Mouse (Mus musculus): Measurements from ENCODE around the gene Nop53. TPM values are rescaled to one million over a fixed set of nuclear protein-coding genes. Genes with fewer than 3 reads are reported as not detected.

The Nop53 gene
- polyA plus RNA-seq, 1 experiment from 2014 or later = 189 TPM

- Histone ChIP-seq H3K9ac (ENCODE audit: low read length) (no peak overlapping the region), H3K4me3 (ENCODE audit: low read length) (no peak overlapping the region), H3K27ac (ENCODE audit: low read length) (no peak overlapping the region), H3K9me3 (ENCODE audit: control insufficient read depth, low read length) (no peaks in the 10 kb centered on the region), H3K4me2 (ENCODE audit: low read depth, low read length) (no peak overlapping the region), H3K27me3 (ENCODE audit: control insufficient read depth, insufficient read depth, low read depth, low read length) (no peaks in the 10 kb centered on the region), H3K36me3 (ENCODE audit: control insufficient read depth, insufficient read depth, low read length) (no peaks in the 10 kb centered on the region), H3K4me1 (replicated peaks; ENCODE audit: control insufficient read depth, insufficient read depth, low read length) (no peaks in the 10 kb centered on the region)
- WGBS = 72% methylated on average over 7 of the region's 7 CpGs
- ATAC-seq (ENCODE audit: low read depth) = no peak
These were observed 40.0 kb downstream of the Nop53 start for GRCm38 (mm10) chr7:15905861-15906260.

DNA sequence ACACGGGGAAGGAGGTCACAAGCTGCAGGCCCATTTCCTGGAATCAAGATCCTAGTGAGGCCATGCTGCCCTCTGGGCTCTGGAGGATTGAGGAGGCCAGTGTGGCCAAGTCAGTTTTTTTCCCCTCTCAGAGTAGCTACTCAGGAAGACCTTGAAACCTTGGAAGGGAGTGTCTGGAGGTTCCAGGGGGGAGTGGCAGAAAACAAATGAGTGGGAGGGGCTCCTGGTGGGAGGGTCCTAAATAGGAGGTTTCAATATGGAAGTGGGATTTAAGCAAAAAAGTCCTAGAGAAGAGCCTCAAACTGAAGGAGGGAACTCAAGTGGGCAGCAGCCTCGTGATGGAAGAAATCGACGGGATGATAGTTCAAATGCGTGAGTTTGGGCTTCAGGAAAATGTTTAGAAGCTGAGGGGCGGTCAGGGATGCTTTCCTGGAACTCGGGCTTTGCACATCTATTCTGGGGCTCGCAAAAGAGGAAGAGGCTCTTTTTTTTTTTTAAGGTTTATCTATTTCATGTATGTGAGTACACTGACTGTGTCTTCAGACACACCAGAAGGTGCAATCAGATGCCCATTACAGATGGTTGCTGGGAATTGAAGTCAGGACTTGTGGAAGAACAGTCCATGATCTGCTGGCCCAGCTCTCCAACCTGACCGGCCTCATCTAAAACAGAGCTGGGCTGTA, 44.4 kb downstream of the Nop53 start:
- no peak for ATAC-seq (ENCODE audit: low read depth)
- H3K9ac ChIP-seq (ENCODE audit: low read length) = no peak overlapping the region
- H3K9me3 ChIP-seq (ENCODE audit: control insufficient read depth, low read length) = no peaks in the 10 kb centered on the region
- H3K4me3 ChIP-seq (ENCODE audit: low read length) = no peak overlapping the region
- no peak overlapping the region for H3K4me2 ChIP-seq (ENCODE audit: low read depth, low read length)
- no peaks in the 10 kb centered on the region for H3K27me3 ChIP-seq (ENCODE audit: control insufficient read depth, insufficient read depth, low read depth, low read length)
- 68% methylated on average over 9 of the region's 9 CpGs for WGBS
- H3K36me3 ChIP-seq (ENCODE audit: control insufficient read depth, insufficient read depth, low read length) = no peaks in the 10 kb centered on the region
- no peak overlapping the region for H3K27ac ChIP-seq (ENCODE audit: low read length)
- H3K4me1 ChIP-seq (replicated peaks; ENCODE audit: control insufficient read depth, insufficient read depth, low read length) = no peaks in the 10 kb centered on the region

DNA sequence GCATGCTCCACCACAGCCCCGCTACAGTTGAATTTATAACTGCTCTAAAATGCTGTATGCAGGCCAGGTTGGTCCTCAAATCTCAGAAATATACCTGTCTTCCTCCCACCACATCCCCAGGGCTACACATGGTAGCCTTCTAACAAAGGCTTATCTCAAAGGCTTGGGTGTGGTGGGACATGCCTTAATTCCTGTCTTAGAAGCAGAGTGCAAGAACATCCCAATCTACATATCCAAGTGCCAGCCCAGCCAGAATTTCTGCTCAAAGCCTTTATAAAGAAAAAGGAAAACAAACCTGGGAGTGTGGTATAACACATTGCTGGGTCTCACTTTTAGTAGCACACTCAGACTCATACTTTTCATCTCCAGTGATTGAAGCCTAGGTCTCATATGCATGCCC, 51.6 kb downstream of the Nop53 start:
- Histone ChIP-seq H3K4me1 (replicated peaks; ENCODE audit: control insufficient read depth, insufficient read depth, low read length) (no peaks in the 10 kb centered on the region), H3K27me3 (ENCODE audit: control insufficient read depth, insufficient read depth, low read depth, low read length) (no peaks in the 10 kb centered on the region), H3K4me3 (ENCODE audit: low read length) (no peak overlapping the region), H3K9me3 (ENCODE audit: control insufficient read depth, low read length) (no peaks in the 10 kb centered on the region), H3K27ac (ENCODE audit: low read length) (no peak overlapping the region), H3K4me2 (ENCODE audit: low read depth, low read length) (no peak overlapping the region), H3K9ac (ENCODE audit: low read length) (no peak overlapping the region), H3K36me3 (ENCODE audit: control insufficient read depth, insufficient read depth, low read length) (no peaks in the 10 kb centered on the region)
- 77% methylated on average over 1 of the region's 1 CpGs for WGBS
- no peak for ATAC-seq (ENCODE audit: low read depth)

Other genes with a start within 250 kb of the Nop53 start
- gene Obox5, start 195.9 kb downstream of the Nop53 start, polyA plus RNA-seq (2015; fragmentation: Nextera tagmentation; extraction: Ambion mirVana) = not detected in 2 replicates
- gene Obox6, start 106.4 kb downstream of the Nop53 start, polyA plus RNA-seq (2015; fragmentation: Nextera tagmentation; extraction: Ambion mirVana) = not detected in 2 replicates
- not detected in 2 replicates for gene Crx, start 66.1 kb downstream of the Nop53 start, polyA plus RNA-seq (2015; fragmentation: Nextera tagmentation; extraction: Ambion mirVana)
- gene Crxos, start 63.5 kb downstream of the Nop53 start, polyA plus RNA-seq (2015; fragmentation: Nextera tagmentation; extraction: Ambion mirVana) = not detected in 2 replicates
- gene Selenow, start 23.7 kb downstream of the Nop53 start, polyA plus RNA-seq (2015; fragmentation: Nextera tagmentation; extraction: Ambion mirVana) = 755 and 791 TPM in 2 replicates
- 95.0 and 109 TPM in 2 replicates for gene Ehd2, start 21.5 kb upstream of the Nop53 start, polyA plus RNA-seq (2015; fragmentation: Nextera tagmentation; extraction: Ambion mirVana)
- gene Bicra, start 101.8 kb upstream of the Nop53 start, polyA plus RNA-seq (2015; fragmentation: Nextera tagmentation; extraction: Ambion mirVana) = 5.9 TPM in 2 replicates
- 0.06 TPM in 1 of 2 replicates, not detected in the other for gene Zfp541, start 115.7 kb upstream of the Nop53 start, polyA plus RNA-seq (2015; fragmentation: Nextera tagmentation; extraction: Ambion mirVana)
- gene Napa, start 152.4 kb upstream of the Nop53 start, polyA plus RNA-seq (2015; fragmentation: Nextera tagmentation; extraction: Ambion mirVana) = 167 and 202 TPM in 2 replicates
- gene Kptn, start 173.8 kb upstream of the Nop53 start, polyA plus RNA-seq (2015; fragmentation: Nextera tagmentation; extraction: Ambion mirVana) = 28.3 and 31.7 TPM in 2 replicates
- gene Slc8a2, start 183.8 kb upstream of the Nop53 start, polyA plus RNA-seq (2015; fragmentation: Nextera tagmentation; extraction: Ambion mirVana) = 0.08 and 0.10 TPM in 2 replicates
- gene Meis3, start 229.0 kb upstream of the Nop53 start, polyA plus RNA-seq (2015; fragmentation: Nextera tagmentation; extraction: Ambion mirVana) = 19.5 and 19.8 TPM in 2 replicates